Mouse (Mus musculus): ENCODE data around the gene Rpl10-ps3. TPM values are rescaled to one million over a fixed set of nuclear protein-coding genes. Genes with fewer than 3 reads are reported as not detected.

Gene Rpl10-ps3
- 385 and 468 TPM in 2 replicates for polyA plus RNA-seq (2014; fragmentation: Nextera tagmentation; extraction: Ambion mirVana)

- H3K27ac ChIP-seq (replicated peaks; ENCODE audit: low read depth, low read length) = no peak within 1 kb of the TSS
- no peaks in the 10 kb centered on the region for H3K4me1 ChIP-seq (ENCODE audit: control insufficient read depth, insufficient read depth, low read length)
- ATAC-seq (ENCODE audit: low read depth) (no peak), DNase-seq (ENCODE audit: low spot score) (no peak)
- no peak within 1 kb of the TSS for H3K4me2 ChIP-seq (ENCODE audit: low read depth, low read length)
- no peaks in the 10 kb centered on the region for H3K27me3 ChIP-seq (replicated peaks; ENCODE audit: control insufficient read depth, insufficient read depth, low read length)
- no peak within 1 kb of the TSS for H3K9ac ChIP-seq (ENCODE audit: low read depth, low read length)
- 0 out of 2 replicates have a peak, but pooled peaks cover under 1% of the 10 kb centered on the region for H3K9me3 ChIP-seq (ENCODE audit: control insufficient read depth, low read length)
- WGBS = 95% methylated on average over 8 of the region's 13 CpGs
- H3K36me3 ChIP-seq (ENCODE audit: control insufficient read depth, insufficient read depth, low read length) = no peaks in the 10 kb centered on the region
- H3K4me3 ChIP-seq (ENCODE audit: low read depth, low read length) = no peak within 1 kb of the TSS
These were observed at the start of gene Rpl10-ps3 for GRCm38 (mm10) chr9:50344868-50345267. Rpl10-ps3 (minus strand) TSS chr9:50344968.

GRCm38 (mm10) chr9:50375598-50375997 lies 30.8 kb upstream of the Rpl10-ps3 start:
- WGBS = 56% methylated on average over 6 of the region's 6 CpGs
- Histone ChIP-seq H3K36me3 (ENCODE audit: control insufficient read depth, insufficient read depth, low read length) (no peaks in the 10 kb centered on the region), H3K27me3 (replicated peaks; ENCODE audit: control insufficient read depth, insufficient read depth, low read length) (no peaks in the 10 kb centered on the region), H3K9ac (ENCODE audit: low read depth, low read length) (no peak overlapping the region), H3K4me3 (ENCODE audit: low read depth, low read length) (no peak overlapping the region), H3K4me2 (ENCODE audit: low read depth, low read length) (no peak overlapping the region), H3K4me1 (ENCODE audit: control insufficient read depth, insufficient read depth, low read length) (no peaks in the 10 kb centered on the region), H3K9me3 (ENCODE audit: control insufficient read depth, low read length) (no peaks in the 10 kb centered on the region), H3K27ac (replicated peaks; ENCODE audit: low read depth, low read length) (no peak overlapping the region)
- ATAC-seq (ENCODE audit: low read depth) (no peak), DNase-seq (ENCODE audit: low spot score) (no peak)

- H3K27ac ChIP-seq (replicated peaks; ENCODE audit: low read depth, low read length) = no peak overlapping the region
- DNase-seq (ENCODE audit: low spot score) = no peak
- H3K27me3 ChIP-seq (replicated peaks; ENCODE audit: control insufficient read depth, insufficient read depth, low read length) = no peaks in the 10 kb centered on the region
- no peak overlapping the region for H3K4me3 ChIP-seq (ENCODE audit: low read depth, low read length)
- H3K9ac ChIP-seq (ENCODE audit: low read depth, low read length) = no peak overlapping the region
- ATAC-seq (ENCODE audit: low read depth) = no peak
- no peaks in the 10 kb centered on the region for H3K9me3 ChIP-seq (ENCODE audit: control insufficient read depth, low read length)
- no peak overlapping the region for H3K4me2 ChIP-seq (ENCODE audit: low read depth, low read length)
- no peaks in the 10 kb centered on the region for H3K4me1 ChIP-seq (ENCODE audit: control insufficient read depth, insufficient read depth, low read length)
- H3K36me3 ChIP-seq (ENCODE audit: control insufficient read depth, insufficient read depth, low read length) = no peaks in the 10 kb centered on the region
- WGBS = 81% methylated on average over 5 of the region's 5 CpGs
These were observed 29.9 kb upstream of the Rpl10-ps3 start for GRCm38 (mm10) chr9:50374666-50375065.

- H3K9ac ChIP-seq (ENCODE audit: low read depth, low read length) = no peak overlapping the region
- H3K27ac ChIP-seq (replicated peaks; ENCODE audit: low read depth, low read length) = no peak overlapping the region
- no peak for ATAC-seq (ENCODE audit: low read depth)
- DNase-seq (ENCODE audit: low spot score) = no peak
- H3K4me2 ChIP-seq (ENCODE audit: low read depth, low read length) = no peak overlapping the region
- no peak overlapping the region for H3K4me3 ChIP-seq (ENCODE audit: low read depth, low read length)
- H3K27me3 ChIP-seq (replicated peaks; ENCODE audit: control insufficient read depth, insufficient read depth, low read length) = no peaks in the 10 kb centered on the region
- H3K36me3 ChIP-seq (ENCODE audit: control insufficient read depth, insufficient read depth, low read length) = no peaks in the 10 kb centered on the region
- WGBS = 66% methylated on average over 8 of the region's 8 CpGs
- H3K4me1 ChIP-seq (ENCODE audit: control insufficient read depth, insufficient read depth, low read length) = peaks cover 4% of the 10 kb centered on the region
- H3K9me3 ChIP-seq (ENCODE audit: control insufficient read depth, low read length) = no peaks in the 10 kb centered on the region
These were observed 24.0 kb upstream of the Rpl10-ps3 start for GRCm38 (mm10) chr9:50368551-50369297.

DNA sequence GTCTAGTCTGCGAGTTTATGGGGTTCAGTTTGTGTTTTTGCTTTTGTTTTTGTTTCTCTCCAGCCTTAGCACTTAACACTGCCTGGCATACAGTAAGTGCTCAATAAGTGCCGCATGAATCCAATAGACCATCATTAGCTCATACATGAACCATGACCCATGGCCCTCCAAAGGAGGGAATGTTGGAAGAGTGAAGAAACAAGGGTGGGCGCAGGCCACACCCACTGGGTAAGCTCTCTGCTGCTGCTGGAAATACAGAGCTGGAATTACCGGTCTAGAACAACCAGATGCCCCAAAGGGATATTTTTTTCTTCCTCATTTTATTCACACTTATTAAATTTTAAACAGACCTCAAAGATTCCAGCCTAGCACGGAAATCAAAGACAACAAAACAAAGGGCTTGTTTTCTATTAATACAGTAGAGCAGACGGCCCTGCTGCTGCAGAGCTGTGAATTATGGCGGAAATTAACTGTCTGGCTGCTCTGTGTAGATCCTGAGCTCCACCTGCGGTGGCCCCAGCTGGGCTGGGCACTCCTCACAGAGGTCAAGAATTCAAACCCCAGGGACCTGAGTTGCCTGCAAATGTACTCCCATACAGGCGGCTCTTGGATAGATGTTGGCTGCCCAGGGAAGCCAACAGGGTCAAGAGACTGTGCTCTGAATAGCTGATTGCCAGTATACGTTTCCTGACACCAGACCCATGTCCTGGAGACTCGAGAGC lies 20.5 kb upstream of the Rpl10-ps3 start:
- Histone ChIP-seq H3K27ac (replicated peaks; ENCODE audit: low read depth, low read length) (no peak overlapping the region), H3K9ac (ENCODE audit: low read depth, low read length) (no peak overlapping the region), H3K4me2 (ENCODE audit: low read depth, low read length) (no peak overlapping the region), H3K4me3 (ENCODE audit: low read depth, low read length) (no peak overlapping the region), H3K27me3 (replicated peaks; ENCODE audit: control insufficient read depth, insufficient read depth, low read length) (no peaks in the 10 kb centered on the region), H3K4me1 (ENCODE audit: control insufficient read depth, insufficient read depth, low read length) (peaks cover 4% of the 10 kb centered on the region), H3K36me3 (ENCODE audit: control insufficient read depth, insufficient read depth, low read length) (no peaks in the 10 kb centered on the region), H3K9me3 (ENCODE audit: control insufficient read depth, low read length) (no peaks in the 10 kb centered on the region)
- ATAC-seq (ENCODE audit: low read depth) (no peak), DNase-seq (ENCODE audit: low spot score) (peak; percentile 50)
- 41% methylated on average over 11 of the region's 11 CpGs for WGBS

GRCm38 (mm10) chr9:50363962-50364361 lies 19.2 kb upstream of the Rpl10-ps3 start:
- DNase-seq (ENCODE audit: low spot score) (no peak), ATAC-seq (ENCODE audit: low read depth) (no peak)
- H3K27ac ChIP-seq (replicated peaks; ENCODE audit: low read depth, low read length) = no peak overlapping the region
- H3K4me1 ChIP-seq (ENCODE audit: control insufficient read depth, insufficient read depth, low read length) = peaks cover 4% of the 10 kb centered on the region
- H3K9me3 ChIP-seq (ENCODE audit: control insufficient read depth, low read length) = no peaks in the 10 kb centered on the region
- no peak overlapping the region for H3K4me2 ChIP-seq (ENCODE audit: low read depth, low read length)
- no peaks in the 10 kb centered on the region for H3K27me3 ChIP-seq (replicated peaks; ENCODE audit: control insufficient read depth, insufficient read depth, low read length)
- H3K36me3 ChIP-seq (ENCODE audit: control insufficient read depth, insufficient read depth, low read length) = no peaks in the 10 kb centered on the region
- H3K4me3 ChIP-seq (ENCODE audit: low read depth, low read length) = no peak overlapping the region
- WGBS = 79% methylated on average over 2 of the region's 2 CpGs
- H3K9ac ChIP-seq (ENCODE audit: low read depth, low read length) = no peak overlapping the region

DNA sequence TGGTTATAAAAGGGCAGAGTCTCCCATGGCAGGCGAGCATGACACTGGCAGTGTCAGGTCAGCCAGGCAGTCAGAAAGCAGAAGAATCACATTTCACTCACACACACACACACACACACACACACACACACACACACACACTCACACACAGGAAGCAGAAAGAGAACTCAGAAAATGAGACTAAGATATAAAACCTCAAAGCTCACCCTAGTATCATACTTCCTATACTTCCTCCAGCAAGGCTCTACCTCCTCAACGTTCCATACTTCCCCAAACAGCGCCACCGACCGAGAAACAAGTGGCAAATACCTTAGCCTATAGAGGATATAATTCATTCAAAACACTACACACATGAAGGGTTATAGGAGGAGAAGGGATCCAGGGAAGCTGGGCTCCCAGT lies 18.5 kb upstream of the Rpl10-ps3 start:
- no peak for ATAC-seq (ENCODE audit: low read depth)
- H3K9ac ChIP-seq (ENCODE audit: low read depth, low read length) = no peak overlapping the region
- H3K36me3 ChIP-seq (ENCODE audit: control insufficient read depth, insufficient read depth, low read length) = no peaks in the 10 kb centered on the region
- H3K4me1 ChIP-seq (ENCODE audit: control insufficient read depth, insufficient read depth, low read length) = peaks cover 4% of the 10 kb centered on the region
- 67% methylated on average over 5 of the region's 5 CpGs for WGBS
- no peaks in the 10 kb centered on the region for H3K9me3 ChIP-seq (ENCODE audit: control insufficient read depth, low read length)
- no peaks in the 10 kb centered on the region for H3K27me3 ChIP-seq (replicated peaks; ENCODE audit: control insufficient read depth, insufficient read depth, low read length)
- H3K27ac ChIP-seq (replicated peaks; ENCODE audit: low read depth, low read length) = no peak overlapping the region
- no peak for DNase-seq (ENCODE audit: low spot score)
- H3K4me2 ChIP-seq (ENCODE audit: low read depth, low read length) = no peak overlapping the region
- H3K4me3 ChIP-seq (ENCODE audit: low read depth, low read length) = no peak overlapping the region

- no peak overlapping the region for H3K4me2 ChIP-seq (ENCODE audit: low read depth, low read length)
- ATAC-seq (ENCODE audit: low read depth) = no peak
- DNase-seq (ENCODE audit: low spot score) = no peak
- H3K27me3 ChIP-seq (replicated peaks; ENCODE audit: control insufficient read depth, insufficient read depth, low read length) = no peaks in the 10 kb centered on the region
- no peak overlapping the region for H3K4me3 ChIP-seq (ENCODE audit: low read depth, low read length)
- H3K27ac ChIP-seq (replicated peaks; ENCODE audit: low read depth, low read length) = no peak overlapping the region
- H3K9ac ChIP-seq (ENCODE audit: low read depth, low read length) = no peak overlapping the region
- peaks cover 4% of the 10 kb centered on the region for H3K4me1 ChIP-seq (ENCODE audit: control insufficient read depth, insufficient read depth, low read length)
- whole genome bisulfite sequencing = 39% methylated on average over 3 of the region's 3 CpGs
- no peaks in the 10 kb centered on the region for H3K9me3 ChIP-seq (ENCODE audit: control insufficient read depth, low read length)
- no peaks in the 10 kb centered on the region for H3K36me3 ChIP-seq (ENCODE audit: control insufficient read depth, insufficient read depth, low read length)
These were observed 17.8 kb upstream of the Rpl10-ps3 start for GRCm38 (mm10) chr9:50362556-50362955.
